Mouse (Mus musculus) ES-Bruce4 (cell line): ENCODE measurements at regions not wholly inside any gene's neighbourhood (a gene's known extent, or its start where the extent isn't known, plus 50 kb on each side); places are given as distances from the start of the nearest gene placed in this dataset.

Experiments
- CTCF ChIP-seq: IDR thresholded peaks from one replicate; pipeline ENCODE4 v1.8.1; 2011; ENCODE audit warnings: low read depth, low read length
- EP300 ChIP-seq: IDR thresholded peaks from 2 replicates; pipeline ENCODE4 v1.6.1; 2011; ENCODE audit warnings: low read depth, low read length; ENCODE audit not compliant: insufficient read depth

GRCm38 (mm10) chr13:34540646-34541045 is 112.6 kb downstream of the Pxdc1 start:
- no peak for TF ChIP-seq CTCF
- TF ChIP-seq EP300, result no peak
